Mouse (Mus musculus) cerebellum, adult (tissue): ENCODE data around the gene Olfm2.

ENCODE experiments used
- ATAC-seq: cut with Nextera tagmentation; 2 replicates; pipeline ENCODE4 v1.9.2; 2017; ENCODE audit warnings: mild to moderate bottlenecking, moderate library complexity, mixed read lengths; ENCODE audit not compliant: insufficient number of reproducible peaks, low FRiP score, low TSS enrichment

The Olfm2 gene

GRCm38 (mm10) chr9:20747682-20748081 lies 1.5 kb upstream of the Olfm2 start:
- no peak for ATAC-seq

- ATAC-seq, result no peak
Measured at GRCm38 (mm10) chr9:20745129-20745966, 801 bp downstream of the Olfm2 start.

GRCm38 (mm10) chr9:20743946-20744738 lies 2.0 kb downstream of the Olfm2 start:
- ATAC-seq, result no peak

GRCm38 (mm10) chr9:20740407-20740806 lies 5.7 kb downstream of the Olfm2 start:
- peak; percentile 67; the same call in 1 of the 2 replicates for ATAC-seq

GRCm38 (mm10) chr9:20738251-20738999 lies 7.7 kb downstream of the Olfm2 start:
- no peak for ATAC-seq

- ATAC-seq, result no peak
Measured at GRCm38 (mm10) chr9:20737227-20737626, 8.9 kb downstream of the Olfm2 start.

GRCm38 (mm10) chr9:20734692-20735091 lies 11.5 kb downstream of the Olfm2 start:
- ATAC-seq, result no peak

- ATAC-seq, result no peak
Measured at GRCm38 (mm10) chr9:20731797-20732196, 14.4 kb downstream of the Olfm2 start.

- ATAC-seq, result no peak
Measured at GRCm38 (mm10) chr9:20729451-20729850, 16.7 kb downstream of the Olfm2 start.

GRCm38 (mm10) chr9:20727601-20728113 lies 18.5 kb downstream of the Olfm2 start:
- peak; percentile 26; the same call in 1 of the 2 replicates for ATAC-seq

- ATAC-seq, result no peak
Measured at GRCm38 (mm10) chr9:20726859-20727600, 19.1 kb downstream of the Olfm2 start.

- ATAC-seq, result no peak
Measured at GRCm38 (mm10) chr9:20726134-20726858, 19.9 kb downstream of the Olfm2 start.

- no peak for ATAC-seq
Measured at GRCm38 (mm10) chr9:20721582-20721981, 24.6 kb downstream of the Olfm2 start.

- no peak for ATAC-seq
Measured at GRCm38 (mm10) chr9:20715332-20715731, 30.8 kb downstream of the Olfm2 start.

- no peak for ATAC-seq
Measured at GRCm38 (mm10) chr9:20713478-20713987, 32.6 kb downstream of the Olfm2 start.

- ATAC-seq, result no peak
Measured at GRCm38 (mm10) chr9:20712934-20713477, 33.1 kb downstream of the Olfm2 start.

GRCm38 (mm10) chr9:20710471-20710870 lies 35.7 kb downstream of the Olfm2 start:
- ATAC-seq, result no peak

- no peak for ATAC-seq
Measured at GRCm38 (mm10) chr9:20705981-20706380, 40.2 kb downstream of the Olfm2 start.

GRCm38 (mm10) chr9:20705420-20705819 lies 40.7 kb downstream of the Olfm2 start:
- no peak for ATAC-seq
